Mouse (Mus musculus) cerebellum, postnatal 14 days (tissue): ENCODE measurements around the gene Gstm1.
"Not testable (repeated sequence)": the region's sequence is repeated elsewhere in the genome, so short reads cannot be mapped to it uniquely, and the experiment has no call there.

ENCODE experiments used
- DNase-seq, 2 experiments: peaks; one replicate each; pipeline ENCODE4 v3.0.0; 2021; ENCODE audit warnings: mixed read lengths in 2 of 2

Gstm1 gene

GRCm38 (mm10) chr3:108017473-108018189 is at the start of gene Gstm1:
Gene Gstm1, minus strand, starts transcription at chr3:108017973.
- DNase-seq, result peak; percentile 91 to 96

GRCm38 (mm10) chr3:108067370-108067934 is 49.7 kb upstream of the Gstm1 start:
- DNase-seq, result no peak

GRCm38 (mm10) chr3:108065551-108065950 is 47.8 kb upstream of the Gstm1 start:
- no peak for DNase-seq

- no peak for DNase-seq
Measured at GRCm38 (mm10) chr3:108064672-108065071, 46.9 kb upstream of the Gstm1 start.

GRCm38 (mm10) chr3:108062648-108063047 is 44.9 kb upstream of the Gstm1 start:
- peak in 1 of 2 experiments; percentile 35 for DNase-seq

- DNase-seq, result peak; percentile 74 to 78
Measured at GRCm38 (mm10) chr3:108061420-108061819, 43.6 kb upstream of the Gstm1 start.

GRCm38 (mm10) chr3:108050493-108050892 is 32.7 kb upstream of the Gstm1 start:
- DNase-seq, result no peak

- no peak for DNase-seq
Measured at GRCm38 (mm10) chr3:108048306-108048705, 30.5 kb upstream of the Gstm1 start.

- no peak for DNase-seq
Measured at GRCm38 (mm10) chr3:108046944-108047655, 29.3 kb upstream of the Gstm1 start.

- DNase-seq, result peak; percentile 81 to 84
Measured at GRCm38 (mm10) chr3:108044394-108045140, 26.8 kb upstream of the Gstm1 start, which contains the start of gene Gstm4. Gene Gstm4, minus strand, starts transcription at chr3:108044894.

- DNase-seq, result no peak
Measured at GRCm38 (mm10) chr3:108033156-108033555, 15.4 kb upstream of the Gstm1 start.

- no peak for DNase-seq
Measured at GRCm38 (mm10) chr3:108032113-108032512, 14.3 kb upstream of the Gstm1 start.

GRCm38 (mm10) chr3:108028641-108029365 is 11.0 kb upstream of the Gstm1 start:
- no peak for DNase-seq

- no peak for DNase-seq
Measured at GRCm38 (mm10) chr3:108026597-108026996, 8.8 kb upstream of the Gstm1 start.

- DNase-seq, result no peak
Measured at GRCm38 (mm10) chr3:108026049-108026448, 8.3 kb upstream of the Gstm1 start.

GRCm38 (mm10) chr3:108025318-108025717 is 7.5 kb upstream of the Gstm1 start:
- no peak for DNase-seq

- no peak for DNase-seq
Measured at GRCm38 (mm10) chr3:108022650-108023049, 4.9 kb upstream of the Gstm1 start.

GRCm38 (mm10) chr3:108020351-108021022 is 2.7 kb upstream of the Gstm1 start:
- DNase-seq, result not testable (repeated sequence)

- not testable (repeated sequence) for DNase-seq
Measured at GRCm38 (mm10) chr3:108019226-108019625, 1.5 kb upstream of the Gstm1 start.

- DNase-seq, result no peak
Measured at GRCm38 (mm10) chr3:108018190-108018820, 532 bp upstream of the Gstm1 start.

- DNase-seq, result not testable (repeated sequence)
Measured at GRCm38 (mm10) chr3:108016468-108016867, 1.3 kb downstream of the Gstm1 start.
